Mouse (Mus musculus): ENCODE measurements at regions not wholly inside any gene's neighbourhood (a gene's known extent, or its start where the extent isn't known, plus 50 kb on each side); places are given as distances from the start of the nearest gene placed in this dataset.

DNA sequence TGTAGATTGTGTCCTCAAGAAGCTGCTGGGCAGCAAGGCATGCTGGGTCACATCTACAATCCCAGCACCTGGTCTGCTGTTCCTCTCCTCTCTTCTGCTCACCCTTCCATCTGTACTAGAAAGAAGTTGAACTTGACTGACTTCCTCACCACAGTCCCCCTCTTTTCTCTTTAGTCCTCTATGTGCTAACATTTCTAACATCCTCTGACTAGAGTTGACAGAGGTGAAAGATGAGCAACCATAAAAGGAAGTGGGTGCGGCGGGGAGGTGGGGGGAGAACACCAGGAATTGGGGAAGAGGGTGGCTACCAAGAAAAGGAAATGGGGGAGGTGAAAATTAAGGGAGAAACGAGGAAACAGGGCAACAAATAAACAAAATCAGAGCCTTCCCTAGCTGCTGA is 319.3 kb downstream of the Insc start:
- ATAC-seq (replicated peaks; ENCODE audit: low FRiP score, low TSS enrichment, poor library complexity, severe bottlenecking), result no peak

DNA sequence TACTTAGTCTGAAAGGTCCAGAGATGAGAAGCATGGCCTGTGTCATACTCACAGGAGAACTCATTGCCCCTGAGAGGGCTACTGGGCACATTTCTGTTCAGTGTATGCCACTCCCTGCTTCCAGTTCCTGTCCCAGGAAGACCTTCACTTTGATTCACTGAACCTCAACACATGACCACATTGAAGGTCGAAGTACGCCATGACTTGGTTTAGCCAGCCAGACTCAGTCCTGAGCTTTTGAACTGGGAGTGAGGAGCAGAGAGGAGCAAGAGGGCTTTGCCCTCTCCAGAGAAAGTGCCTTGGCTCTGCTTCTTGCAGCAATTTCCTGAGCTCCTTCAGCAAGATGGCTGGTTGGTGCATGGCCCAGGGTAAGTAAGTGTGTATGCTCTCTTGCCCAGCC is 324.1 kb downstream of the Insc start:
- no peak for ATAC-seq (replicated peaks; ENCODE audit: low FRiP score, low TSS enrichment, poor library complexity, severe bottlenecking)

DNA sequence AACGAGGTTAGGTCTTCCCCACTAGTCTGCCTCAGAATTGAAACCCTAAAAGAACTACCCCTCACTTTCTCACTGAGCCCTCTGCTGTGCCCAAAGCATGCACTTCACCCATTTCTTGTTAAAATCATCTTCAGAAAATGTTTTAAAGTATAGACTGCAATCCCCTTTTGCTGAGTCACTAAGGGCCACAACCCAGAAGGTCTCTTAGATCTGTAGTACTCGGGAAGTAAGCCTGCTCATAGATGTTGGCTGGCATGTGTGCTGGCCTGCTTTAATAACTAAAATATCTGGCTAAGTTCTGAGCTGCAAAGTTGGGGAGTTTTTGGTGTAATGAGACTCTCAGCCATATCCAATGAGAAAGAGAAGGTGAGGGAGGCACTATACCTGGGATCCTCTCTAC is 329.9 kb downstream of the Insc start:
- ATAC-seq (replicated peaks; ENCODE audit: low FRiP score, low TSS enrichment, poor library complexity, severe bottlenecking), result 0 out of 2 replicates have a peak, but pooled peaks have one; percentile 34

DNA sequence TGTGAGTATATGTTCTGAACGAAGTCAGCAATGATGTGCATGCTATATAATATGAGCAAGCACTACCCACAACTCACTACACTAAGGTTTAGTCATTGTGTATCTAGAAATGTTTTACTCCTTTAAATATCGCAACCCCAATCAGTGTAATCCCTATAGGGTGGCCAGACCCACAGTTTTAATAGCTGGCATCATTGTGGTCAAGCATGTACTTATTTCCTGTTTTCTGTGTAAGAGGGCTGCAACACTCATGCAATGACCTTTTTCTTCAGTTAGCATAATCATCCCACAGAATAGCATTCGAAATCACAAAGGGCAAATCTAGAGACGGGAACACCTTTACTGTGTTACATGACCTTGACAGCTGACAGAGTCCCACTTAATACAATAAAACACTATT is 333.3 kb downstream of the Insc start:
- ATAC-seq (replicated peaks; ENCODE audit: low FRiP score, low TSS enrichment, poor library complexity, severe bottlenecking), result no peak

DNA sequence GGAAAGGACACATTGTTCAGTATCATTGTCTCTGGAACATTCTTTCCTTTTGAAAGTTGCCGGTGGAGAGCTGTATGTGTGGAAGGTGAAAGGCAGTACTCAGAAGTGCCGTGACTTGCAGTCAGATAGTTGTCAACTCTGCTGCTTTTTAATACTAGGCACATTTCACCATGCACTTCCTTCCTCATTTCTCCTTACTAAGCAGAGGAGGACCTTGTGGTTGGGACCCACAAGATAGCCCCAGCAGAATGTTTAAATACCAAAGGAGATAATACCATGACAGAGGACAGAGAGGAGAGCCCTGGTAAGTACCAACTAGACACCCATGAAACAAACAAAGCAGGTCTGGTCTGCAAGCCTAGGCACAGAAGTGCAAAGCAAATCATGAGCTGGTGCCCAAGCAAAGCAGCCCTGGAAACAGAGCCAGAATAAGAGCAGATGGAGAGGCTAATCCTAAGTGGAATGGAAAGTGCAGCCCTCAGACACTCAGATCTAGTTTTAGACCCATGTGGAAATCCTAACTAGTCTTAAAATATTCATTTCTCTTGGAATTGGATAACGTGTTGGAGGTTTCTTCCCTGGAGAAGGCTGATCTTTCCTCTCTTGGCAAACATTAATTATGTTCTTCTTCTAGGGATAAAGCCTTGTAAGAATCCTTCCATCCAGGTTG is 341.4 kb downstream of the Insc start:
- ATAC-seq (replicated peaks; ENCODE audit: low FRiP score, low TSS enrichment, poor library complexity, severe bottlenecking), result 0 out of 2 replicates have a peak, but pooled peaks have one; percentile 44

DNA sequence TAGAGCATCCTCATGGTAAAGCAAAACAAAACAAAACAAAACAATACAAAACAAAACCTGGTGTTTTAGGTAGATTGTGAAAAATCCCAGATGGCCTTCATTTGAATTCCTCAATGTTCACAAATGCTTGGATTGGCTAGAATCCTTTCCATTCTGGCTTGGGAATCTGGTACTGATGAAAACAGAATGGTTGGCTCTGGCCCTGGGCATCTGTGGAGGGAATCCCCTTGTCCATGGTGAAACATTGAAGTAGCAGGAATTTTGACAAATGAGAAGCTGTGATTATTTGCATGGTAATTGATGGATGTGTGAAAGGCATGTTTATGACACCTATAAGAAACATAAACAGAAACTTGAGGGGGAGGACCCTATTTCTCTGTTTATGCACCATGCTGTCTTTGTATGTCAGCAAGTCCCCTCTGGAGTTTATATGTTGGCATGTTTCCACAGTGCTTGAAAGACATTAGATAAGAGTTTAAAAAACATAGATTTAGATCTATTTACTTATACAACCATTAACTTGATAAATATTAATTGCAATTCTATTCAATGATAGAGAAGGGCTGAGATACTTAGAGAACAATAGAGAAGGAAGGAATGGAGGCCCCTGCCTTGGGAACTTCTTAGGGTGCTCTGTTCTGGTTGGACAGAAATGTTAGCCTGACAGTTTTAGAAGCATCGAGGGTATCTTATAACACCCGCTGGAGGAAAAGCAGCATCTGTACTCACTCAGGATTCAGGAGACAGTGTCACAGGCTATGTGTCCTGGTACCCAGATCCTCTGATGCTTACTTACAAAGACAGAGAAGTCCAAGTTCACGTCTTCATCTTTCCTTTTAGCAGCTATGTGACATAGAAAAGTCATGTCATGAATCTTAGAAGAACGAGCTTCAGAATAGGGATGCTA is 343.3 kb downstream of the Insc start:
- no peak for ATAC-seq (replicated peaks; ENCODE audit: low FRiP score, low TSS enrichment, poor library complexity, severe bottlenecking)

DNA sequence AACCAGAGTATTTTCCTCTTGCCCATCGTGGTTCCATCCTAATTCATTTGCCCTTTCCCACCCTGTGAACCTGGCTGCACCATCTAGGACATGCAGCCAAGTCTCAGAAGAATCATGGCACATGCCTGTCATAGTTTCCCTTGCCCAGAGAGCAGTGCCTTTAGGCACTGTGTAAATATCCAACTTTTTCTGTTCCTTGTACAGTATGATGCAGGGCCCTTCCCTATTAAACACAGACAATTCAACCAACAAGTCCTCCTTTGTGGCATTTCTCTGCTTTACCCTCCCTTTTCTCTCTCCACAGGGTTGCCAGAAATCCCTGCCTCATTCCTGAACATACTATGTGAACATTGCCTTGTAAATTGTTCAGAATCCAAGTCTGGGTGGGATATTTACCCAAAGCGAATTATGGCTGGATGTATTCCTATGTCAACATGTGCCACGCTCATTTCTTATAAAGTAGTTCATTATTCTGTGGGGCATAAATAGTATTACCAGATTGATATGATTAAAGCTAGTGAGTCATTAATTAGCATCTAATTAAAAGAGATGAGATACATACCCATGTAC is 349.1 kb downstream of the Insc start:
- no peak for ATAC-seq (replicated peaks; ENCODE audit: low FRiP score, low TSS enrichment, poor library complexity, severe bottlenecking)

DNA sequence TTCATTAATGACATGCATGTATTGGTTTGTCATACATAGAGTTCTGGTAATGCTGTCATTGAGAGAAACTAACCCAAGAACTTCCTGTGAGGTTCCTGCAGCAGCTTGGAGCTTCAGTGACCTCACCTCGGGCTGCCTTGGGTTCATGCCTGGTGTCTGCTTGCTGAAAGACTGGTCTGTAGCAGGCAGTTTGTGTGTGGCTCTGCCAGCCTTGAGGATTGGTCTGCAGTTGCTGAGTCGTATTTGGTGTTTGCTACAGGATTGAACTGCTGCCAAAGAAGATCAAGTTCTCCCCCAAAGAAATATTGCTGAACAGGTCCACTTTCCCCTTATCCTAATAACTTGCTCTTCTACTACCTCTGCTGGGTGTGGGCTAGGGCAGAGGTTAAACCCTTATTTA is 362.5 kb downstream of the Insc start:
- ATAC-seq (replicated peaks; ENCODE audit: low FRiP score, low TSS enrichment, poor library complexity, severe bottlenecking), result no peak

DNA sequence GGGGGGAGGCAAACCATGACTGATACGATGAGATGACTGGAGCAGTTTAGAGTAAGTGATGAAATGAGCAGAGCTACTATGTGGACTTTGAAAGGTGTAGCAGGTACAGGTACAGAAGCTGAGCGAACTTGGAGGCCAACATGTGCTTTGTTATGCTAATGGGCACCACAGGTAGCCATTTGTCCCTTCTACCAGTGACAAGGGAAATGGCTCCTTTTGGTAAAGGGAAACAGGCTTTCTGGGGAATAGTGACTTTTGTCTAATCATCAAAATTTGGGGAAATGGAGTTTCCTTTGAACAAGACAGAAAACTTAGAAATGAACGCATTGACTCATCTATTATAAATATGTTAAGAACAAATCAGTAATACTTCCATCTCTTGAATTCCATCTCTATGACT is 368.8 kb downstream of the Insc start:
- ATAC-seq (replicated peaks; ENCODE audit: low FRiP score, low TSS enrichment, poor library complexity, severe bottlenecking), result no peak

DNA sequence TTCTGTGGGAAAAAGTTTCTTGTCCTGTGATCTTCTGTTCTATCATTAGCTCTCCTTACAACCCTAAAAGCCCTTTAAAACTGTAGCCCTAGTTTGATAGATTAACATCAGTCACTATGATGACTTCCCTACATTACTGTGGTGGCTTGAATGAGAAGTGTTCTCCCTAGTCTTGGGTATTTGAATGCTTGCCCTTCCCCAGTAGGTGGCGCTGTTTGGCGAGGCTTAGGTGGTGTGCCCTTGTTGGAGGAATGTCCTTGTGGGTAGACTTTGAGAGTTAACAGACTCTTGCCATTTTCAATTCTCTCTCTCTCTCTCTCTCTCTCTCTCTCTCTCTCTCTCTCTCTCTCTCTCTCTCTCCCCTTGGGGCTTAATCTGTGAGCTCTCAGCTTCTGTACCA is 379.8 kb downstream of the Insc start:
- ATAC-seq (replicated peaks; ENCODE audit: low FRiP score, low TSS enrichment, poor library complexity, severe bottlenecking), result no peak

DNA sequence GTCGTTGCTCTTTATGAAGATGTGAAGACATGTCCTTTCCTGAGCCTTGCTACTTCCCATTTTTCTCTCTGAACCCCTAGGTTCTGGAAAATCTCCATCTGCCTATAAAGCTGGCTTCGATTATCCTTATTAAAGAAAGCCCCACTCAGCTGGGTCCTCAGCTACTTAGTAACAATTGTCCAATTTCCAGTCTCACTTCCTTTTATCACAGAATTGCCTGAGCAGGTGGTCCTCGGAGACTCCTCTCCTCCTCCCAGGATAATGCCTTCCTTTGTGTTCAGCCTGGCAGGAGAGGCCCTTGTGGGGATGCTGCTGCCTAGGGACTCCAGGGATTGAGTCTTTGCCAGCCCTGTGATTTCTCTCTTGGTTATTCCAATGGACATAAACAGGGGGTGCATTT is 385.5 kb downstream of the Insc start:
- no peak for ATAC-seq (replicated peaks; ENCODE audit: low FRiP score, low TSS enrichment, poor library complexity, severe bottlenecking)

DNA sequence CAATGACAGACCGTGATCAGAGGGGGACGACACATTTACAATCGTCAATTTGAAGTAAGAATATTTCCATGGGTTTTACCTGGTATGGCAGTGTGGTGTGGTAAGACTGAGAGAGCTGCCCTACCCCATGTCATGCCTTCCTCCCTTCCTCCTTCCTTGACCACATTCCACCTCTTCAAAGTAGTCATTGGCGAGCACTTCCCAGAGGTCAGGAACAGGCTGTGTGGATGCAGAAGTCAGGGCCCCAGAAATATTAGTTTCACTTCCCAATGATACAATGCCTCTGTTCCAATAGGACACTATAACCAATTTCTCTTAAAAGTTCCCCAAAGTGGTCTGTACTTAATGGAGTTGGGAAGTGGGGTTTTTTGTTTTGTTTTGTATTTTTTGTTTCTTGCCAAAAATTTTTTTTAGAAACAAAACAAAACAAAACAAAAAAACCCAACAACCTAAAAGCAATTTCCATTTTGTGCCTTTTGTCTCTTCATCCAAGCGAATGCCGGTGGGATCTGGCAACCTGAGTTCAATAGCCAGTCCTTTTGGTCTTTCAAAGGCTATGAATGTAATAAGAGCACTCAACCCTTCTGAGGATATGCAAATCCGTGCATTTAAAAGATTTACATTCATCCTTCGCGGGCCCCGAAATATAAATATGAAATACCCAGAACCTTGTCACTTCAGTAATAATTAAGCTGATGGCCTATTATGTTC is 387.9 kb downstream of the Insc start:
- no peak for ATAC-seq (replicated peaks; ENCODE audit: low FRiP score, low TSS enrichment, poor library complexity, severe bottlenecking)

DNA sequence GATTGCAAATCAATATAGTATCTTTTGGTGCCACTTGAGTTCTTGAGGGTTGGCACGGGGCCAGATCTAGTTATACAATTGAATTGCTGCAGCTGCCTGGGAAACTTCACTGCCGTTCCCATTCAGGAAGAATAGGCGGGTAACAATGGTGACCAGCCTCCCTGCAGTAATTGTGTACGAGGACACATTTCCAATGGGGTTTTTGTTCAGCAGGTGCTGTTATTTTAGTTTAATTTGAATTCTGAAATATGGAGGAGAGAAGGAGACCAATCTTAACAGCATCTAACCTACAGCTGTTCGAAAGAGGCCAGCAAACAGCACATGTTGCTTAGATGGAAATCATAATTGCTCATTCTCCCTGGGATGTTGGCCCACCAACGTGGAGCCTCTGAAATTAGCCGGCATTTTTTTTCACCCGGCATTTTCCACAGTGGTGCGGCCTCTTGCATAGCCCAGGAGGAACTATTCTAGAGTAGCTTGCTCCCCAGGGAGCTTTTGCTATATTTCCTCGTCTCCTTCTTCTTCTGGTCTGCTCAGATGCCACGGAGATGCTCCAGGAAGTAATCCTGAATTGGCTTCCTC is 388.6 kb downstream of the Insc start:
- ATAC-seq (replicated peaks; ENCODE audit: low FRiP score, low TSS enrichment, poor library complexity, severe bottlenecking), result no peak

DNA sequence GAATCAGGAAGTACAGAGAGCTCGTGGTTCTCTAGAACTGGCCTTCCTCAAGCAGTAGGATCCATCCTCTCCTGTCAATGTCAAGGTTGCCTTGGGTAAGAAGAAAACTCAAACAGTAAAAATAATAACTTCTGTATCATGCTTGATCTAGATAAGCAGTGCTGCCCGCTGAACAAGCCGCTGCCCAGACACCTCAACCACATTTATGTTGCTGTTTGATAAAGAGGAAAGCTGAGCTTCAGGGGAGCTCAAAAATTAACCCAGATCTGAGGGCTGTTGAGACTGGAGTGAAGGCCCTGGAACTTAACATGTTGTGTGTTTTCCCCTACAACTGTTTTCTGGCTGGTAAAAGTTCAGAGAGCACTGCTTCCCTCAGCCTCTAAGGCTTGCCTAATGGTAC is 389.1 kb downstream of the Insc start:
- ATAC-seq (replicated peaks; ENCODE audit: low FRiP score, low TSS enrichment, poor library complexity, severe bottlenecking), result peak; percentile 89

DNA sequence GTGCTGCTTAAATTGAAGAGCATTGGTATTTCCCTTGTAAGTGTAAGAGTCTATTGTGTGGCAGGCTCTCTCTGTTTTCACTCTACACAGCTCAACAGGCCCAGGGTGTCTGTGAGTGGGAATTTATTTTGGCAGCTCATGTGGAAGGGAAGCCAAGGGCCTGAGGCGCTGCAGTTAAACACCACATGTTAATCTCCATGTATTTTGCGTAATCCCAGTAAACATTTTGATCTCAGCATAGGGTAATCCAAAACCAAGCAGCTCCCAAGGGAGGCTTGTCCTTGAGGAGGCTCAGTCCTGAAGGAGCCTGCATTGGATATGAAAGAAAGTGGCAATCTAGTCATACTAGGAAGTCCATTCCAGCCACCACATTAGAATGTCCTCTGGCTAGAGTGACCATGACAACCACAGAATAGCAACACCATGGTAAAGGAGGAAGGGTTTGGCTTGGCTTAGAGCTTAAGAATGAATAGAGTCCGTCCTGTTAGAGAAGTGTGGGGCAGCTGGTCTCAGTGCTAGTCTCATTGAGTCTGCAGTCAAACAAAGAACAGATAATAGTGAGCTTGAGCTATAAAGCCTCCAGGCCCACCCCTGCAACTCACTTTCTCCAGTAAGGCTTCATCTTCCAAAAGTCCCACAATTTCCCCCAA is 391.6 kb downstream of the Insc start:
- no peak for ATAC-seq (replicated peaks; ENCODE audit: low FRiP score, low TSS enrichment, poor library complexity, severe bottlenecking)

DNA sequence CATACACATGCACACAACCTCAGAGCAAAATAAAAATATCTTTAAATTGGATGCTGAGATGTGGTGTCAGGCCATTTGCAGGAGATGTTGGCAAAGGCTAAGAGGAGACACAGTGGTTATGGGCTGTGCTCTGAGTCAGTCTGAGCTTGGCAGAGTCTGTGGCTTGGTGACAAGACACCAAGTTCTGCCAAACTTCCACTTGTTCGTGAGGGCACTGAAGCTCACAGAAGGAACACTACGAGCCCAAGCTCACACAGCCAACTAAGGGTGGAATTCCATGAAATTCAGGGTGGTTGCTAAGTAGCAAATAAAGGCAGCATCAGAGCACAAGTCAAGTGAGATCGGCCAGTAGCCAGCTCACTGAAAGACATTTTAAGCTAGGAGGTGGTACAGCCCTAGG is 396.8 kb downstream of the Insc start:
- ATAC-seq (replicated peaks; ENCODE audit: low FRiP score, low TSS enrichment, poor library complexity, severe bottlenecking), result no peak

DNA sequence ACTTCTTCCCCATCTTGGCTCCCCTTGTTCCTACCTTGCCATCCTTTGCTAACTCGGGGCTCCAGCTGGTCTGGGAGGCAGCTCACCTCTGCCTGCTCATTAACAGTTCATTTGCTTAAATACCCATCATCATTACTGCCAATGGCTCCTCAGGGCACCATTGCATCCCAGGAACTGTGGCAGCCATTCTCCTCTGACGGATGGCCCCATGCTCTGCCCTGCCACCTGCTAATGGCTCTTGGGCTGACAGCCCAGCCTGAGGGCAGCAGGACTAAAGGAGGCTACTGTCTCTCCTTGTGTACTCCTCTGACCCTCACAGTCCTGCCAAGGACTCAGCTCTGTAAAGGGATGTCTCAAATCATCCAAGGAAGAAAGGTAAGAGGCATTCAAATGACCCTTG is 398.7 kb downstream of the Insc start:
- ATAC-seq (replicated peaks; ENCODE audit: low FRiP score, low TSS enrichment, poor library complexity, severe bottlenecking), result no peak

DNA sequence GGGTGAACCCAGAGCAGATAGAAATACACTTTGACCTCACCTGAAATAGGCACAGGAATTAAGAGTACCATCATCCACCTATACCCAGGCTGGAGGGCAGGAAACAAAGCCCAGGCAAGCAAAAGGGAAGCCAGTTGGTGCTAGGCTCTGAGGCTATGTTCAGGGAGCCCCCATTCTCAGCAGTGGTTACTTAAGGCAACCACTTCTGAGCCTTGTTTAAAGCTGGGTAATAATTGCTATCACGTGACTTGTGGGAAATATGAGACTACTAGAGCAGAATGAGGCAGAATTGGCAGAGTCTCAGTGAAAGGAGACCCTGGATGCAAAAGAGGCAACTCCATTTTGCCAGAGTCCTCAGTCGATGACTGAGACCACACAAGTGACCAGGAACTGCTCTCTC is 401.5 kb downstream of the Insc start:
- ATAC-seq (replicated peaks; ENCODE audit: low FRiP score, low TSS enrichment, poor library complexity, severe bottlenecking), result no peak

DNA sequence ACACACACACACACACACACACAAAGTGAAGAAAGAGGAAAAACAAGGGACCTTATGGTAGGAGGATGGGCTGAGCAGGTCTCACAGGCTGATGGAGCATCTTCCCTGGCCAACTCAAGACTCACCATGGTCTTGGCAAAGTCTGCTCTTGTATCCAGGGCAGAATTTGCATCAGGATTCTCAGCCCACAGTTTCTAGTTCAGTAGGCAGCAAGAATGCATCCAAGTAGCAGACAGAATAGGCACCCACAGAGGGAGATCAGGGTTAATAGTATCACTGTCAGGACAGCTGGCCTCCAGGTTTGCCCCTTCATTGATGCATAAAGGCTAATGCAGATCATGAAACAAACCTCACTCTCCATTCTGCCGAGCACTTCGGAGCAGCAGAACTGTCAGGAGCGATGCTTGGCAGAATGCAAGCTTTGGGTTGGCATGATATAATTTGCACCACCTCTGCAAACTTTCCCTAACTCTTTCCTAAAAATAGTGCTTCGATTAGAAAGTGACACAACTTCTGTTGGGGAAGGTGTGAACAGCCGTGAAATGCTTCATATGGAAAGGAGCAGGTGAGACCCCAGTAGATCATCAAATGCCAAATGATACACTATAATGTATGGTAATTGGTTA is 404.0 kb downstream of the Insc start:
- no peak for ATAC-seq (replicated peaks; ENCODE audit: low FRiP score, low TSS enrichment, poor library complexity, severe bottlenecking)

Measured in megakaryocyte-erythroid progenitor cell, adult 5-6 weeks (primary cell).